Mouse (Mus musculus) kidney, embryonic 15.5 days (tissue): ENCODE measurements around the gene Kank2. TPM values are rescaled to one million over a fixed set of nuclear protein-coding genes. Genes with fewer than 3 reads are reported as not detected.
A peak's percentile ranks its signal among the peaks of the same experiment; 100 is the strongest.

Experiments
- ATAC-seq: fragments of 200-750 bp; cut with Nextera tagmentation; replicated peaks from 2 replicates; pipeline ENCODE4 v1.8.0; 2017; ENCODE audit warnings: moderate TSS enrichment; ENCODE audit not compliant: low FRiP score
- H3K27ac ChIP-seq: fragments of 300-500 bp; sonication (generic); 2 replicates; pipeline ENCODE4 v1.5.1; 2015; ENCODE audit warnings: mild to moderate bottlenecking, inconsistent platforms
- H3K27me3 ChIP-seq: fragments of 300-500 bp; sonication (generic); 2 replicates; pipeline ENCODE4 v1.6.1; 2015; ENCODE audit warnings: inconsistent platforms
- H3K36me3 ChIP-seq: fragments of 300-500 bp; sonication (generic); 2 replicates; pipeline ENCODE4 v1.6.1; 2015; ENCODE audit warnings: inconsistent platforms
- H3K4me1 ChIP-seq: fragments of 300-500 bp; sonication (generic); 2 replicates; pipeline ENCODE4 v1.6.1; 2015; ENCODE audit warnings: inconsistent platforms
- H3K4me2 ChIP-seq: fragments of 300-500 bp; sonication (generic); 2 replicates; pipeline ENCODE4 v1.6.1; 2015; ENCODE audit warnings: moderate library complexity, mild to moderate bottlenecking, inconsistent platforms
- H3K4me3 ChIP-seq: fragments of 300-500 bp; sonication (generic); replicated peaks from 2 replicates; pipeline ENCODE4 v1.5.1; 2015; ENCODE audit warnings: mild to moderate bottlenecking, inconsistent platforms
- H3K9ac ChIP-seq: fragments of 300-500 bp; sonication (generic); 2 replicates; pipeline ENCODE4 v1.6.1; 2015; ENCODE audit warnings: mild to moderate bottlenecking, inconsistent platforms
- H3K9me3 ChIP-seq: fragments of 300-500 bp; sonication (generic); replicated peaks from 2 replicates; pipeline ENCODE4 v1.6.1; 2016; ENCODE audit warnings: inconsistent platforms
- WGBS: fragments of 180-500 bp; shearing (Covaris S2); methylation state at CpG from one replicate; pipeline ENCODE4 v1.1.7; 2015; ENCODE audit warnings: mixed read lengths; 5-methylcytosine and 5-hydroxymethylcytosine counted together
- microRNA-seq: library from miRNA; unstranded; fragments of <30 nt; microRNA quantifications from one replicate; pipeline ENCODE4, GENCODE M21; 2016
- polyA plus RNA-seq: library from polyadenylated mRNA; unstranded; fragments of >200 nt; fragmentation: Nextera tagmentation; extraction: Ambion mirVana; gene quantifications from 2 replicates; pipeline ENCODE4 v1.2.1, GENCODE M21; 2015

Gene Kank2
- polyA plus RNA-seq, 1 experiment from 2014 or later = 23.2 TPM

DNA sequence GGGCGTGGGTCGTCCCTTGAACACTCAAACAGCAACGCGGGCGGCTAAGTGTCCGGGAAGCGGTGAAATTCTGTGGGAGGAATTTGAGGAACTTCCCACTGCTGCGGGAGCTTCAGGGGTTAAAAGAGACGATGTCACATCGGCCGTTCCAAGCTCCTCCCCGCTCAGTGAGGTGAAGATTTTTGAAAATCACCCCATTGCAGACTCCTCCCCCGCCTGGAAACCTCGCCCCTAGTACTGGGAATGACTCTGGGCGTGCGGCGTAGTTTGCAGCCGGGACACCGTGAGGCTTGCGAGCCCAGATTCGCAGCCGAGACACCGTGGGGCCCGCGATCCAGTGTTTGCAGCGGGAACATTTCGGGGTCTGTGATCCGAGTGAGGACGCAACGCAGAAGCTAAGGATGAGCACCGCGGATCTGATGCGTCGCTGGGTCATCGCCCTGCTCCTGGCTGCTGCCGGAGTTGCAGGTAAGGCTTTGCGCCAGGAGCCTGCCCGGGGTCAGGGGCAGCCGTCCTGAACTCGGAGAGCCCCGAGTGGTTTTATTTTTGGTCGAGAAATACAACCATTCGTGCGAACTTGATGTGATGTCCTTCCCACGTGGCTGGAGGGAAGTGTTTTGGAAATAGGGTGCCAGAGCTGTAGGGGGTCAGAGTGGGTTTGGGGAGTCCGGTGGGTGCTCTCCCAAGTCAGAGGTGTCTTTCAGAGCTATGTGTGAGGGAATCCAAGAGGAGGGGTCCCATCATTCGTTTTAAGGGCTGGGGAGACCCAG, 75.0 kb downstream of the Kank2 start, which contains the start of gene Ldlr:
TSS of gene Ldlr (plus strand) at position 107 of the 770 bp plus-strand sequence.
- under 1% methylated on average over 47 of the region's 47 CpGs for WGBS
- Histone ChIP-seq H3K27ac (peak within 1 kb of the TSS; percentile 96), H3K4me2 (peak within 1 kb of the TSS; percentile 72), H3K9me3 (no peaks in the 10 kb centered on the region), H3K4me3 (peak within 1 kb of the TSS; percentile 77), H3K4me1 (peaks cover 54% of the 10 kb centered on the region), H3K9ac (peak within 1 kb of the TSS; percentile 72), H3K27me3 (no peaks in the 10 kb centered on the region), H3K36me3 (peaks cover 19% of the 10 kb centered on the region; the same call in 1 of the 2 replicates)
- peak; percentile 89 for ATAC-seq

DNA sequence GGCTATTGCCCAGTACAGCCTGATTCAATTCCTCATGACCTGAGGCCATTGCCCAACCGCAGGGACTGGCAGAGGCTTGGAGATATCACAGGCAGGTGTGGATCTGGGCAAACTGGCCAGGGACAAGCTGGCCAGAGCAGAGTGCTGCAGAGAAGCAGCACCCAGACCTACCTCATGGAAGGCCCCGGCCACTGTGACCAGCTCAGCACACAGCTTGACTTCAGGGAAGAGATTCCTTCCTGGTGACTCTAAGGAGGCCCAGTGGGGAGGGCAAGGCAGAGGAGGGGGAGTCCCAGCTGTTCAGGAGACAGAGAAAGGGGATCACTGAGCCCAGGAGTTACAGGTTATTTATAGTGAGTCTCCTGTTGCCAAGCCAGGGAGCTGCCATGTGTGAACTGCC, 77.5 kb downstream of the Kank2 start:
- H3K4me2 ChIP-seq = no peak overlapping the region
- no peaks in the 10 kb centered on the region for H3K27me3 ChIP-seq
- peaks cover 34% of the 10 kb centered on the region for H3K4me1 ChIP-seq
- no peak overlapping the region for H3K9ac ChIP-seq
- no peak overlapping the region; the same call in 1 of the 2 replicates for H3K27ac ChIP-seq
- H3K9me3 ChIP-seq = no peaks in the 10 kb centered on the region
- peaks cover 8% of the 10 kb centered on the region; the same call in 1 of the 2 replicates for H3K36me3 ChIP-seq
- 64% methylated on average over 2 of the region's 2 CpGs for WGBS
- no peak for ATAC-seq
- no peak overlapping the region for H3K4me3 ChIP-seq

DNA sequence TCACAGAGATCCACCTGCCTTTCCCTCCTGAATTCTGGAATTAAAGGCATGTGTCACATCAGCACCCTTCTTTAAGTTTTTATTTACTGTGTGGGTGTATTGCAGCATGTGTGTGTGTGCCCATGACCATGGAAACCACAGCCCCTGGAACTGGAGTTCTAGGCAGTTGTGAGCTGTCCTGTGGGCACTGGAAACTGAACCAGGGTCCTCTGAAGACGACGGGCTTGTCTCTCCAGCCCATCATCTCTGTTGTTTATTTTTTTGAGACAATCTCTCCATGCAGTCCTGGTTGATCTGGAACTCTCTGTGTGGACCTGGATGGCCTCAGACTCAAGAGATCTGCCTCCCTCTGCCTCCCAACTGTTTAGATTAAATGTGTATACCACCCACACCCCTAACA, 81.5 kb downstream of the Kank2 start:
- 86% methylated on average over 2 of the region's 2 CpGs for WGBS
- H3K4me2 ChIP-seq = no peak overlapping the region

More for the DNA sequence above, 81.5 kb downstream of the Kank2 start:
- Histone ChIP-seq H3K9me3 (no peaks in the 10 kb centered on the region), H3K9ac (no peak overlapping the region), H3K4me3 (no peak overlapping the region), H3K27ac (no peak overlapping the region), H3K27me3 (no peaks in the 10 kb centered on the region), H3K4me1 (peaks cover 9% of the 10 kb centered on the region), H3K36me3 (no peaks in the 10 kb centered on the region)
- no peak for ATAC-seq

Small RNAs within 50 kb of the gene (microRNA-seq; reads per million reads assigned to microRNA genes)
- gene Mir7083 = 3.7 reads per million, percentile 19 among the genes with 10 or more reads in this experiment

Other genes with a start within 250 kb of the Kank2 start
- gene Timm29, start 206.0 kb downstream of the Kank2 start, polyA plus RNA-seq = 28.4 and 28.6 TPM in 2 replicates
- 29.7 and 32.7 TPM in 2 replicates for gene Yipf2, start 205.9 kb downstream of the Kank2 start, polyA plus RNA-seq
- gene Smarca4, start 182.6 kb downstream of the Kank2 start, polyA plus RNA-seq = 91.0 and 101 TPM in 2 replicates
- gene Ldlr, start 75.3 kb downstream of the Kank2 start, polyA plus RNA-seq = 28.9 and 34.9 TPM in 2 replicates
- gene Spc24, start 38.4 kb downstream of the Kank2 start, polyA plus RNA-seq = 126 and 135 TPM in 2 replicates
- gene Angptl8, start 36.8 kb upstream of the Kank2 start, polyA plus RNA-seq = 4.3 and 4.9 TPM in 2 replicates
- gene Dock6, start 53.9 kb upstream of the Kank2 start, polyA plus RNA-seq = 36.8 and 46.3 TPM in 2 replicates
- gene Rab3d, start 119.4 kb upstream of the Kank2 start, polyA plus RNA-seq = 11.0 and 11.3 TPM in 2 replicates
- 5.5 and 5.9 TPM in 2 replicates for gene Ccdc159, start 128.7 kb upstream of the Kank2 start, polyA plus RNA-seq
- gene Tmem205, start 128.8 kb upstream of the Kank2 start, polyA plus RNA-seq = 59.2 and 61.0 TPM in 2 replicates
- gene Plppr2, start 138.3 kb upstream of the Kank2 start, polyA plus RNA-seq = 7.9 and 11.3 TPM in 2 replicates
- gene Swsap1, start 157.0 kb upstream of the Kank2 start, polyA plus RNA-seq = 7.9 and 12.6 TPM in 2 replicates
- gene Epor, start 164.8 kb upstream of the Kank2 start, polyA plus RNA-seq = 12.1 and 15.2 TPM in 2 replicates
- 23.7 and 24.5 TPM in 2 replicates for gene Rgl3, start 190.7 kb upstream of the Kank2 start, polyA plus RNA-seq
- gene Ccdc151, start 203.9 kb upstream of the Kank2 start, polyA plus RNA-seq = 1.6 TPM in 2 replicates
- gene Prkcsh, start 204.1 kb upstream of the Kank2 start, polyA plus RNA-seq = 137 and 140 TPM in 2 replicates